Mouse (Mus musculus): ENCODE measurements around the gene Enpp7.

- no peak for TF ChIP-seq GATA1 (IDR thresholded peaks at IDR 0.05; ENCODE audit: borderline replicate concordance, low read length)
- TF ChIP-seq FLI1 (IDR thresholded peaks at IDR 0.05; ENCODE audit: low read length) = no peak
These were observed 46.7 kb upstream of the Enpp7 start for GRCm38 (mm10) chr11:118941268-118941667.
